Mouse (Mus musculus) embryonic facial prominence, embryonic 10.5 days (tissue): ENCODE data around the gene Phkg1. TPM values are rescaled to one million over a fixed set of nuclear protein-coding genes. Genes with fewer than 3 reads are reported as not detected.
"Not testable (repeated sequence)": the region's sequence is repeated elsewhere in the genome, so short reads cannot be mapped to it uniquely, and the experiment has no call there.

ENCODE experiments used
- DNase-seq: peaks from one replicate; pipeline ENCODE4 v3.0.0-alpha.2; 2017; ENCODE audit warnings: low spot score
- H3K27ac ChIP-seq: fragments of 300-500 bp; sonication (generic); replicated peaks from 2 replicates; pipeline ENCODE4 v1.5.1; 2016; ENCODE audit warnings: mild to moderate bottlenecking
- H3K27me3 ChIP-seq: fragments of 300-500 bp; sonication (generic); replicated peaks from 2 replicates; pipeline ENCODE4 v1.6.1; 2016; ENCODE audit warnings: low read depth, mild to moderate bottlenecking; ENCODE audit not compliant: poor library complexity, severe bottlenecking
- H3K36me3 ChIP-seq: fragments of 300-500 bp; sonication (generic); replicated peaks from 2 replicates; pipeline ENCODE4 v1.6.1; 2016; ENCODE audit warnings: mild to moderate bottlenecking, moderate library complexity
- H3K4me1 ChIP-seq: fragments of 300-500 bp; sonication (generic); 2 replicates; pipeline ENCODE4 v1.6.1; 2016
- H3K4me3 ChIP-seq: fragments of 300-500 bp; sonication (generic); 2 replicates; pipeline ENCODE4 v1.5.1; 2016; ENCODE audit warnings: mild to moderate bottlenecking, moderate library complexity
- H3K9me3 ChIP-seq: fragments of 300-500 bp; sonication (generic); 2 replicates; pipeline ENCODE4 v1.6.1; 2016; ENCODE audit warnings: mild to moderate bottlenecking
- WGBS: fragments of 180-500 bp; shearing (Covaris S2); methylation state at CpG from one replicate; pipeline ENCODE4 v1.1.7; 2016; 5-methylcytosine and 5-hydroxymethylcytosine counted together
- polyA plus RNA-seq: library from polyadenylated mRNA; unstranded; fragments of >200 nt; fragmentation: Nextera tagmentation; extraction: Ambion mirVana; gene quantifications from 2 replicates; pipeline ENCODE4 v1.2.1, GENCODE M21; 2016

Gene Phkg1
- polyA plus RNA-seq: 0.11 and 0.19 TPM in 2 replicates

DNA sequence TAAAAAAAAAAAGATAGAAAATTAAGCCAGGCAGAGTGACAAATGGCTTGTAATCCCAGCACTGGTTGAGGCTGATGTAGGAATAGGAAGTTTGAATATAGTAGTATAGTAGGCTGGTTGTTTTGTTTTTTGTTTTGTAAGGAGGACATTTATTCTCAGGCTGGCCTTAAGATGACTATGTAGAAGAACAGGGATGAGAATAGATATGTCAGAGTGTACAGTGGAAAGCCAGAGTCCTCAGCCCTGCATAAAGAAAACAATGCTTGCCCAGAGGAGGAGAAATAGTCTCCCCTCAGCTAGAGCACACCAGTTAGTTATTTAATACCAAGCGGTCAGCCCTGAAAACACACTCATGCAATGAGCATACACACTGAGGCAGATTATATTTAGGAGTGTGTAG, at the start of gene Phkg1:
Phkg1 (minus strand) TSS at position 101 of the 400 bp plus-strand sequence.
- Histone ChIP-seq H3K4me3 (no peak within 1 kb of the TSS), H3K36me3 (peaks cover 24% of the 10 kb centered on the region), H3K27ac (no peak within 1 kb of the TSS), H3K4me1 (peaks cover 15% of the 10 kb centered on the region), H3K27me3 (no peaks in the 10 kb centered on the region), H3K9me3 (no peaks in the 10 kb centered on the region)
- WGBS: 91% methylated on average over 1 of the region's 1 CpGs
- DNase-seq: no peak

- 97% methylated on average over 2 of the region's 2 CpGs for WGBS
Measured at GRCm38 (mm10) chr5:129947528-129948033, 49.2 kb upstream of the Phkg1 start.

DNA sequence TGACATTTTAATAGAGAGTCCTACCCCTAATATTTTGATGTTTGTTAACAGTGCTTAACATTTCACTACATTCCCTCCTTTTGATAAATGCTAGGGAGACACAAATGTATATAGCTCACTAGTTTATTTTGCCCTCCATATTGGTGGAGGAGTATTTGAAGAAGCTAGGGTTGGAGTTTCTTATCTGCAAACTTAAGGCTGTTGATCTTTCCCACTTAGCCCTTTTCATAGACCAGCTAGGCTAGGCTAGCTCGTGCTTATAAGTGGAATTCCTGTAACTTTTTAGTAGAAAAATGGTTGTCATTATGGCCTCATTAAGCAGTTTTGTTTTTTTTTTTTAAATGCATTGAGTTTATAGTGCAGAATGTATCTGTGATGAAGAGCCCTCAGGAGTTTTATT, 45.1 kb upstream of the Phkg1 start:
- no peak for DNase-seq
- 83% methylated on average over 1 of the region's 1 CpGs for WGBS
- H3K4me1 ChIP-seq: peaks cover 15% of the 10 kb centered on the region

More at GRCm38 (mm10) chr5:129947528-129948033, 49.2 kb upstream of the Phkg1 start:
- Histone ChIP-seq H3K4me3 (no peak overlapping the region), H3K27me3 (no peaks in the 10 kb centered on the region), H3K27ac (no peak overlapping the region), H3K4me1 (peaks cover 10% of the 10 kb centered on the region), H3K9me3 (no peaks in the 10 kb centered on the region), H3K36me3 (peaks cover 49% of the 10 kb centered on the region)
- no peak for DNase-seq

GRCm38 (mm10) chr5:129942073-129942939, 44.0 kb upstream of the Phkg1 start:
- not testable (repeated sequence) for H3K27me3 ChIP-seq, H3K9me3 ChIP-seq
- WGBS: 2% methylated on average over 55 of the region's 82 CpGs
- H3K36me3 ChIP-seq: peaks cover 23% of the 10 kb centered on the region
- peak overlapping the region; percentile 90 for H3K27ac ChIP-seq
- peaks cover 15% of the 10 kb centered on the region for H3K4me1 ChIP-seq
- peak; percentile 57 for DNase-seq
- peak overlapping the region; percentile 96 for H3K4me3 ChIP-seq

More for the DNA sequence above, 45.1 kb upstream of the Phkg1 start:
- Histone ChIP-seq H3K27me3 (no peaks in the 10 kb centered on the region), H3K4me3 (peak overlapping the region; percentile 96), H3K36me3 (peaks cover 34% of the 10 kb centered on the region), H3K9me3 (no peaks in the 10 kb centered on the region), H3K27ac (no peak overlapping the region)

DNA sequence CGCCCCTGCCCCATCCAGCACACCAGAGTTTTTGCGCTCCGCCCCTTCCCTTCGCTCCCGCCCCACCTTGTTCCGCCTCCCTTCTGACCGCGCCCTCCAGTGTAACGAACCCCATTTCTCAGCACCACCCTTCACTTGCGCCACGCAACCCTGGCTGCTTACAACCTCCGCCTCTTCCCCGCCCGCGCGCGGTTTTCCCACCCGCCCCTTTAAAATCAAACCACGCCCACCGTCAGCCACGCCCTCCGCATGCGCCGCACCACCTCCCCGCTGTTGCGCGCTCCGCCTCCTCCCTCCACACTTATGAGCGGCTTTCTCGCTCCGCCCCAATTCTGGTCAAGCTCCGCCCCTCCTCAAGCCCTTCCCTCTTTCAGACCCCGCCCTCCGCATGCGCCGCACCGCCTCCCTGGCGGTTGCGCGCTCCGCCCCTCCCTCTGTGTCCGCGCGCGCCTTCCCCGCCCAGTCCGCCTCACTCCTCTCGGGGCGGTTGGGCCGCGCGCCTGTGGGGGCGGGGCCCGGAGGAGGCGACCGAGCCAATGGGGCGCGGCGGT, 43.2 kb upstream of the Phkg1 start, which contains the start of gene Vkorc1l1:
Vkorc1l1 (plus strand) TSS at position 476 of the 551 bp plus-strand sequence.
- under 1% methylated on average over 59 of the region's 59 CpGs for WGBS
- Histone ChIP-seq H3K9me3 (no peaks in the 10 kb centered on the region), H3K27me3 (no peaks in the 10 kb centered on the region), H3K4me3 (peak within 1 kb of the TSS; percentile 96), H3K36me3 (peaks cover 16% of the 10 kb centered on the region), H3K4me1 (peaks cover 15% of the 10 kb centered on the region), H3K27ac (peak within 1 kb of the TSS; percentile 90)
- peak; percentile 99 for DNase-seq

- peak overlapping the region; percentile 72 for H3K27ac ChIP-seq
- peak overlapping the region; percentile 96 for H3K4me3 ChIP-seq
- 12% methylated on average over 9 of the region's 9 CpGs for WGBS
- no peaks in the 10 kb centered on the region for H3K9me3 ChIP-seq
- peaks cover 15% of the 10 kb centered on the region for H3K4me1 ChIP-seq
- no peak for DNase-seq
- H3K36me3 ChIP-seq: peaks cover 16% of the 10 kb centered on the region
- no peaks in the 10 kb centered on the region for H3K27me3 ChIP-seq
Measured at GRCm38 (mm10) chr5:129940736-129941494, 42.6 kb upstream of the Phkg1 start.

- 78% methylated on average over 2 of the region's 2 CpGs for WGBS
- no peak for DNase-seq
Measured at GRCm38 (mm10) chr5:129940281-129940680, 41.9 kb upstream of the Phkg1 start.

GRCm38 (mm10) chr5:129936941-129937340, 38.6 kb upstream of the Phkg1 start:
- Histone ChIP-seq H3K36me3 (no peaks in the 10 kb centered on the region), H3K27ac (no peak overlapping the region), H3K9me3 (no peaks in the 10 kb centered on the region), H3K27me3 (no peaks in the 10 kb centered on the region), H3K4me3 (no peak overlapping the region), H3K4me1 (0 out of 2 replicates have a peak, but pooled peaks cover 2% of the 10 kb centered on the region)
- no peak for DNase-seq
- WGBS: 40% methylated on average over 4 of the region's 4 CpGs

More at GRCm38 (mm10) chr5:129940281-129940680, 41.9 kb upstream of the Phkg1 start:
- no peak overlapping the region for H3K27ac ChIP-seq
- no peaks in the 10 kb centered on the region for H3K27me3 ChIP-seq
- peaks cover 11% of the 10 kb centered on the region for H3K36me3 ChIP-seq
- H3K9me3 ChIP-seq: no peaks in the 10 kb centered on the region
- no peak overlapping the region for H3K4me3 ChIP-seq
- peaks cover 15% of the 10 kb centered on the region for H3K4me1 ChIP-seq

GRCm38 (mm10) chr5:129929924-129930855, 31.8 kb upstream of the Phkg1 start:
- WGBS: 62% methylated on average over 9 of the region's 9 CpGs
- Histone ChIP-seq H3K36me3 (no peaks in the 10 kb centered on the region), H3K27ac (no peak overlapping the region), H3K9me3 (no peaks in the 10 kb centered on the region), H3K27me3 (no peaks in the 10 kb centered on the region), H3K4me3 (no peak overlapping the region), H3K4me1 (no peaks in the 10 kb centered on the region)
- no peak for DNase-seq

DNA sequence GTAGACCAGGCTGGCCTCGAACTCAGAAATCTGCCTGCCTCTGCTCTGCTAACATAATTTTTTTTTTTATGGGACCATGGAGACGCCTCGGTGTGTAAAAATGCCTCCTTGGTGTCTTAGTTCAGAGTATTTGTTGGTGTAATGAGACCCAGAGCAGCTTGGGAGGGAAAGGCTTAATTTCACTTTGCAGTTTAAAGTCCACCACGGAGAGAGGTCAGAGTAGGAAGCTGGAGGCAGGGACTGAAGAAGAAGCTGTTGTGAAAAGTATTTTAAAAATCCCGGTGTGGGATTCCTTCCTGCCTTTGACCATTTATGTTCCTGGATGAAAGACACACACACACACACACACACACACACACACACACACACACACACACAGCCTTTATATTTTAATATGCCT, 27.6 kb upstream of the Phkg1 start:
- DNase-seq: no peak
- H3K4me3 ChIP-seq: no peak overlapping the region
- H3K27ac ChIP-seq: no peak overlapping the region
- 86% methylated on average over 5 of the region's 5 CpGs for WGBS
- H3K36me3 ChIP-seq: no peaks in the 10 kb centered on the region
- no peaks in the 10 kb centered on the region for H3K4me1 ChIP-seq
- H3K27me3 ChIP-seq: no peaks in the 10 kb centered on the region
- no peaks in the 10 kb centered on the region for H3K9me3 ChIP-seq

DNA sequence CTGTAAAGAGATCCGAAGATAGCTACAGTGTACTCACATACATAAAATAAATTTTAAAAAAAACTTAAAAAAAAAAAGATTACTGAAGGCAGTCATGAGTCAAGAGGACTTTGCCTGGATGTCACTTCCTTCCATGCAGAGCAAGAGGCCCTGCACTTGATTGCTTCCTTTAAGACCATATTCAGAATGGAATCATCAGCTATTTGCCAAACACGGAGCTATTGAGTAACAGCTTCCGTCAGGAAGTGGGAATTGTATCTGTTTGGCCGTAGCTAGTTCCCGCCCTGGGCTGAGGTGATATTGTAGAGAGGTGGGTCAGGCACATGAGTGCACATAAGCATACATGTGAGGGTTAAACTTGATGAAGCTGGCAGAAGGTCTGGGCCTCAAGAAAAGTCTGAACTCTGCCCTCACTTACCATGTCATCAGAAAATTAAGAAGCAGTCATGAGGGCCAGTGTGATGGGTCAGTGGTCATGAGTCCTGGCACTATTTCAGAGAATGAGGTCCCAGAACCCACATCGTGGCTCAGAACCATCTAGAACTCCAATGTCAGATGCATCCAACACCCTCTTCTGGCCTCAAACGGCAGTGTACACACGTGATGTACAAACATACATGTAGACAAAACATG, 26.6 kb upstream of the Phkg1 start:
- Histone ChIP-seq H3K27ac (no peak overlapping the region), H3K4me3 (no peak overlapping the region), H3K4me1 (no peaks in the 10 kb centered on the region), H3K27me3 (no peaks in the 10 kb centered on the region), H3K9me3 (no peaks in the 10 kb centered on the region), H3K36me3 (no peaks in the 10 kb centered on the region)
- WGBS: 88% methylated on average over 8 of the region's 8 CpGs
- DNase-seq: no peak
